Mouse (Mus musculus) cerebellum, adult 2 months (tissue): ENCODE data around the gene Slc35e2. TPM values are rescaled to one million over a fixed set of nuclear protein-coding genes. Genes with fewer than 3 reads are reported as not detected.
"Not testable (repeated sequence)": the region's sequence is repeated elsewhere in the genome, so short reads cannot be mapped to it uniquely, and the experiment has no call there.

ENCODE experiments used
- DNase-seq, 2 experiments: peaks; one replicate each; pipeline ENCODE4 v3.0.0; 2021
- H3K27ac ChIP-seq: fragments of 200-500 bp; 2 replicates; pipeline ENCODE4 v1.5.1; 2012; ENCODE audit warnings: low read length, control low read depth, inconsistent platforms; ENCODE audit not compliant: insufficient read depth
- H3K27me3 ChIP-seq: fragments of 200-500 bp; 2 replicates; pipeline ENCODE4 v1.6.1; 2012; ENCODE audit warnings: inconsistent platforms, mild to moderate bottlenecking, low read length, moderate library complexity; ENCODE audit not compliant: control insufficient read depth, insufficient read depth
- H3K4me1 ChIP-seq: fragments of 200-500 bp; 2 replicates; pipeline ENCODE4 v1.6.1; 2011; ENCODE audit warnings: low read length; ENCODE audit not compliant: control insufficient read depth, insufficient read depth
- H3K4me3 ChIP-seq: fragments of 200-500 bp; replicated peaks from 2 replicates; pipeline ENCODE3; 2011; ENCODE audit warnings: mild to moderate bottlenecking, low read depth, low read length, control low read depth; ENCODE audit not compliant: insufficient read depth
- CTCF ChIP-seq: fragments of 200-500 bp; IDR thresholded peaks from 2 replicates; pipeline ENCODE4 v1.5.1; 2011; ENCODE audit warnings: low read depth, mild to moderate bottlenecking, control low read depth, low read length, moderate library complexity, borderline replicate concordance; ENCODE audit not compliant: insufficient read depth
- POLR2A ChIP-seq: fragments of 200-500 bp; IDR thresholded peaks from 2 replicates; pipeline ENCODE4 v1.6.1; 2011; ENCODE audit warnings: low read length, control low read depth, borderline replicate concordance; ENCODE audit not compliant: insufficient read depth
- WGBS: fragments of 180-500 bp; shearing (Covaris S2); methylation state at CpG from one replicate; pipeline ENCODE4 v1.1.7; 2018; 5-methylcytosine and 5-hydroxymethylcytosine counted together
- polyA plus RNA-seq: library from polyadenylated mRNA; depleted of rRNA; stranded (reverse); fragments of >200 nt; gene quantifications from 2 replicates; pipeline ENCODE4 v1.2.3, GENCODE M21; 2012; rRNA removed

The Slc35e2 gene
- polyA plus RNA-seq, 1 experiment, result 20.5 TPM

GRCm38 (mm10) chr4:155656214-155656751 lies 55.1 kb downstream of the Slc35e2 start:
- DNase-seq, result peak; percentile 41 to 50
- H3K4me1 ChIP-seq, result peaks cover 18% of the 10 kb centered on the region; the same call in 1 of the 2 replicates
- H3K27ac ChIP-seq, result no peak overlapping the region
- no peaks in the 10 kb centered on the region for H3K27me3 ChIP-seq
- TF ChIP-seq CTCF (no peak), POLR2A (no peak)
- H3K4me3 ChIP-seq, result no peak overlapping the region
- 33% methylated on average over 13 of the region's 13 CpGs for WGBS

- TF ChIP-seq POLR2A, result no peak
- no peak for TF ChIP-seq CTCF
- Histone ChIP-seq H3K4me1 (peaks cover 9% of the 10 kb centered on the region; the same call in 1 of the 2 replicates), H3K4me3 (no peak overlapping the region), H3K27ac (no peak overlapping the region), H3K27me3 (no peaks in the 10 kb centered on the region)
- 88% methylated on average over 10 of the region's 10 CpGs for WGBS
- DNase-seq, result no peak
These were observed 57.7 kb downstream of the Slc35e2 start for GRCm38 (mm10) chr4:155658961-155659360.

DNA sequence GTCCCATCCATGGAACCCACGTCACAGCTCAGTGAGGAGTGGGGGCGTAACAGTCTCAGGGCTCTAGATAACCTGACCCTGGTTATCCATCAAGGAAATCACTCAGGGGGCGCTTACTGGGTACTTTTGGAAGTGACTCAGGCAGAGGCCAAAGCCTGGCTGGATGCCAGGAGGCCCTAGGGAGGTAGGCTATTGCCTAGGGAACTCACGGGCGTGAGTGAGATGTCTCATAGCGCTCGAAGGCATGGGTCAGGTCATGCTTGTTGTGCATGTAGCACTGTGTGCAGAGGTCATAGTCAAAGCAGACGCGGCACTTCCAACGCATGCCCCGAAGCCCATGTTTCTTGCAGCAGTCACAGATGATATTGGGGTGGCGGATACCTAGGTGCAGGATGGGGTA lies 59.4 kb downstream of the Slc35e2 start:
- Histone ChIP-seq H3K27ac (no peak overlapping the region), H3K4me3 (no peak overlapping the region), H3K4me1 (no peaks in the 10 kb centered on the region), H3K27me3 (no peaks in the 10 kb centered on the region)
- 59% methylated on average over 12 of the region's 12 CpGs for WGBS
- TF ChIP-seq POLR2A (no peak), CTCF (no peak)
- no peak for DNase-seq

DNA sequence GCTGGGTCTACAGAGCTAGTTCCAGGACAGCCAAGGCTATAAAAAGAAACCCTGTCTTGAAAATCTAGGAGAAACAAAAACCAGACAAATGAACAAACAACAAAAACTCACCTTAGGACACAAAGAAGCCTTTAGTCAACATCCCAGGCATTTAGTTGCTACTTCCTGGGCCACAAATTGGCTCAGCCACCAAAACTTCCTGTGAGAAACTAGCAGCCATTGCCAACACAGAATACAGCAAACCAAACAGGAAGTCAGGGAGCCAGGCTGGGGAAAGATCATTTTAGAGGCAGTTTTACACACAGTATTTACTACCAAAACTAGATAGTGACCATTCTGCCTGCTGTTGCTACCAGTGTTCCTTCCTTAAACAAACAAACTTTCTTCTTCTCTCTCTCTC lies 65.7 kb downstream of the Slc35e2 start:
- no peaks in the 10 kb centered on the region for H3K27me3 ChIP-seq
- no peak overlapping the region for H3K27ac ChIP-seq
- H3K4me1 ChIP-seq, result peaks cover 2% of the 10 kb centered on the region; the same call in 1 of the 2 replicates
- DNase-seq, result no peak
- no peak overlapping the region for H3K4me3 ChIP-seq
- TF ChIP-seq CTCF (no peak), POLR2A (no peak)

- under 1% methylated on average over 72 of the region's 73 CpGs for WGBS
- peak within 1 kb of the TSS; percentile 100 for H3K4me3 ChIP-seq
- TF ChIP-seq CTCF, result no peak
- TF ChIP-seq POLR2A, result 0 out of 2 replicates have a peak, but pooled peaks have one; percentile 33
- H3K27me3 ChIP-seq, result no peaks in the 10 kb centered on the region
- peak; percentile 96 to 98 for DNase-seq
- peak within 1 kb of the TSS; percentile 70 for H3K27ac ChIP-seq
- peaks cover 2% of the 10 kb centered on the region; the same call in 1 of the 2 replicates for H3K4me1 ChIP-seq
These were observed 67.7 kb downstream of the Slc35e2 start, which contains the start of gene Mib2 for GRCm38 (mm10) chr4:155668689-155669597. Gene Mib2, minus strand, starts transcription at chr4:155669198.

GRCm38 (mm10) chr4:155669598-155670075 lies 68.4 kb downstream of the Slc35e2 start:
- WGBS, result 1% methylated on average over 8 of the region's 8 CpGs
- no peak for TF ChIP-seq CTCF
- no peak for TF ChIP-seq POLR2A
- peak overlapping the region; percentile 100 for H3K4me3 ChIP-seq
- no peaks in the 10 kb centered on the region for H3K27me3 ChIP-seq
- DNase-seq, result no peak
- peaks cover 2% of the 10 kb centered on the region; the same call in 1 of the 2 replicates for H3K4me1 ChIP-seq
- H3K27ac ChIP-seq, result no peak overlapping the region

GRCm38 (mm10) chr4:155670236-155670635 lies 69.0 kb downstream of the Slc35e2 start:
- H3K27me3 ChIP-seq, H3K4me3 ChIP-seq, H3K27ac ChIP-seq, H3K4me1 ChIP-seq, DNase-seq: not testable (repeated sequence)
- 66% methylated on average over 4 of the region's 4 CpGs for WGBS

DNA sequence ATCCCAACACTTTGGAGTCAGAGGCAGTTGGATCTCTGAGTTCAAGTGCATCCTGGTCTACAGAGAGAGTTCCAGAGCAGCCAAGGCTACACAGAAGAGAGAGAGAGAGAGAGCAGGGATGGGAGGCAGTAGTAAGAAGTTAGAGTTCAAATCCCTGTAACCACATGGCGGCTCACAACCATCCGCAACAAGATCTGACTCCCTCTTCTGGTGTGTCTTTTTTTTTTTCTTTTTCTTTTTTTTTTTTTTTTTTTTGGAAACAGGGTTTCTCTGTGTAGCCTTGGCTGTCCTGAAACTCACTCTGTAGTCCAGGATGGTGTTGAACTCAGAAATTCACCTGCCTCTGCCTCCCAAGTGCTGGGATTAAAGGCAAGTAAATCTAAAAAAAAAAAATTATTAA lies 70.9 kb downstream of the Slc35e2 start:
- peaks cover 2% of the 10 kb centered on the region; the same call in 1 of the 2 replicates for H3K4me1 ChIP-seq
- no peak for TF ChIP-seq CTCF
- TF ChIP-seq POLR2A, result no peak
- H3K27ac ChIP-seq, result no peak overlapping the region
- no peak for DNase-seq
- H3K27me3 ChIP-seq, result no peaks in the 10 kb centered on the region
- 62% methylated on average over 2 of the region's 2 CpGs for WGBS
- no peak overlapping the region for H3K4me3 ChIP-seq

Other genes with a start within 250 kb of the Slc35e2 start
- gene Prkcz, start 240.1 kb upstream of the Slc35e2 start, polyA plus RNA-seq, result 245 and 253 TPM in 2 replicates
- gene Gabrd, start 203.3 kb upstream of the Slc35e2 start, polyA plus RNA-seq, result 243 and 290 TPM in 2 replicates
- 18.7 and 22.0 TPM in 2 replicates for gene Cfap74, start 192.2 kb upstream of the Slc35e2 start, polyA plus RNA-seq
- 9.4 and 12.1 TPM in 2 replicates for gene Tmem52, start 132.3 kb upstream of the Slc35e2 start, polyA plus RNA-seq
- gene Gnb1, start 110.1 kb upstream of the Slc35e2 start, polyA plus RNA-seq, result 512 and 552 TPM in 2 replicates
- 59.0 and 60.2 TPM in 2 replicates for gene Nadk, start 39.0 kb upstream of the Slc35e2 start, polyA plus RNA-seq
- gene Cdk11b, start 23.4 kb downstream of the Slc35e2 start, polyA plus RNA-seq, result 57.8 and 63.7 TPM in 2 replicates
- not detected in 2 replicates for gene Gm10563, start 44.0 kb downstream of the Slc35e2 start, polyA plus RNA-seq
- gene Mmp23, start 52.0 kb downstream of the Slc35e2 start, polyA plus RNA-seq, result 38.1 and 39.4 TPM in 2 replicates
- 146 and 152 TPM in 2 replicates for gene Mib2, start 67.8 kb downstream of the Slc35e2 start, polyA plus RNA-seq
- gene Fndc10, start 92.9 kb downstream of the Slc35e2 start, polyA plus RNA-seq, result 112 and 114 TPM in 2 replicates
- gene Ssu72, start 103.4 kb downstream of the Slc35e2 start, polyA plus RNA-seq, result 141 and 152 TPM in 2 replicates
- gene Tmem240, start 133.4 kb downstream of the Slc35e2 start, polyA plus RNA-seq, result 123 and 133 TPM in 2 replicates
- gene Atad3a, start 159.7 kb downstream of the Slc35e2 start, polyA plus RNA-seq, result 114 and 123 TPM in 2 replicates
- 33.8 and 35.4 TPM in 2 replicates for gene Vwa1, start 173.3 kb downstream of the Slc35e2 start, polyA plus RNA-seq
- 61.7 and 81.7 TPM in 2 replicates for gene Tmem88b, start 184.5 kb downstream of the Slc35e2 start, polyA plus RNA-seq
- 0.13 and 0.16 TPM in 2 replicates for gene Ankrd65, start 189.0 kb downstream of the Slc35e2 start, polyA plus RNA-seq
- gene Mrpl20, start 201.5 kb downstream of the Slc35e2 start, polyA plus RNA-seq, result 109 TPM in 2 replicates
- gene Ccnl2, start 211.1 kb downstream of the Slc35e2 start, polyA plus RNA-seq, result 171 and 172 TPM in 2 replicates
- gene Aurkaip1, start 229.9 kb downstream of the Slc35e2 start, polyA plus RNA-seq, result 155 and 159 TPM in 2 replicates
- gene Mxra8, start 238.3 kb downstream of the Slc35e2 start, polyA plus RNA-seq, result 23.8 and 29.7 TPM in 2 replicates
- gene Dvl1, start 246.0 kb downstream of the Slc35e2 start, polyA plus RNA-seq, result 160 and 163 TPM in 2 replicates